Comparison of ENCODE assay signal across 8 mouse cellular contexts in the genomic region with DNA sequence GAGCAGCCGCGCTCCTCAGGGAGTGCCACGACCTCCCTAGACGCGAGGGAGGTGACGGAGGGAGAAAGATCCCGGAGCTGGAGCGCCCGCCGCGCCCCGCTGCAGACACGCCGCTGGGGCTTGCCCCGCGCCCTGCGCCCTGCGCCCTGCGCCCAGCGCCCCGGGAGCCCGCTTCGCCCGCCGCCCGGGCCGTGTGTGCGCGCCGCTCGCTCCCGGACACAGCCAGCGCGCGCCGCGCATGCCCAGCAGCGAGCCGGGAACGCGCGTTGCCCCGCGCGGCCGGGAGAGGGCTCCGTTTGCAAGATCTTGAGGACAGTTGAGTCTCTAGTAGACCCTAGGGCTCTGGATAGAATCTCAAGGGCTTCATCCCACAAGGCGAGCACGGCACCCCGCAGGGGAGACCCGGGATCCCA. TPM values are rescaled to one million over a fixed set of nuclear protein-coding genes. Genes with fewer than 3 reads are reported as not detected.
A peak's percentile ranks its signal among the peaks of the same experiment; 100 is the strongest.
DNase-seq lines count a peak whose midpoint lies in the region; ATAC-seq and TF ChIP-seq lines count a peak whose summit lies in the region.

No protein-coding gene starts in this region.

- no peak for TF ChIP-seq CTCF in liver, embryonic 14.5 days (IDR thresholded peaks at IDR 0.05; ENCODE audit: low read depth)

- no peak overlapping the region for H3K27ac ChIP-seq in forebrain, embryonic 12.5 days
- H3K27ac ChIP-seq in heart, embryonic 16.5 days (ENCODE audit: low read length) = peak overlapping the region; percentile 53; the same call in 1 of the 2 replicates
- no peak overlapping the region for H3K27ac ChIP-seq in liver, embryonic 14.5 days
- no peak overlapping the region for H3K27ac ChIP-seq in neural tube, embryonic 12.5 days
- H3K27ac ChIP-seq in stomach, embryonic 16.5 days (ENCODE audit: low read length) = no peak overlapping the region

- peaks cover 26% of the 10 kb centered on the region for H3K27me3 ChIP-seq in forebrain, embryonic 12.5 days
- no peaks in the 10 kb centered on the region for H3K27me3 ChIP-seq in heart, embryonic 16.5 days (ENCODE audit: control insufficient read depth, insufficient read depth, low read length)
- peaks cover 23% of the 10 kb centered on the region for H3K27me3 ChIP-seq in liver, embryonic 14.5 days (ENCODE audit: control insufficient read depth, insufficient read depth, low read length)
- peaks cover 4% of the 10 kb centered on the region for H3K27me3 ChIP-seq in neural tube, embryonic 12.5 days (replicated peaks)
- no peaks in the 10 kb centered on the region for H3K27me3 ChIP-seq in stomach, embryonic 16.5 days (ENCODE audit: control insufficient read depth, insufficient read depth, low read length)

- H3K9me3 ChIP-seq in forebrain, embryonic 12.5 days = no peaks in the 10 kb centered on the region
- H3K9me3 ChIP-seq in heart, embryonic 16.5 days (replicated peaks; ENCODE audit: control insufficient read depth, low read length) = 0 out of 2 replicates have a peak, but pooled peaks cover 3% of the 10 kb centered on the region
- no peaks in the 10 kb centered on the region for H3K9me3 ChIP-seq in liver, embryonic 14.5 days (ENCODE audit: control insufficient read depth, low read length)
- H3K9me3 ChIP-seq in neural tube, embryonic 12.5 days = no peaks in the 10 kb centered on the region
- no peaks in the 10 kb centered on the region for H3K9me3 ChIP-seq in stomach, embryonic 16.5 days (replicated peaks; ENCODE audit: control insufficient read depth, low read length)

- peak overlapping the region; percentile 98 for H3K4me2 ChIP-seq in forebrain, embryonic 12.5 days
- peak overlapping the region; percentile 70 for H3K4me2 ChIP-seq in heart, embryonic 16.5 days (ENCODE audit: low read depth, low read length)
- H3K4me2 ChIP-seq in liver, embryonic 14.5 days (ENCODE audit: low read depth) = peak overlapping the region; percentile 67
- peak overlapping the region; percentile 100 for H3K4me2 ChIP-seq in neural tube, embryonic 12.5 days (replicated peaks)
- H3K4me2 ChIP-seq in stomach, embryonic 16.5 days (ENCODE audit: low read depth, low read length) = peak overlapping the region; percentile 100

- under 1% methylated on average over 51 of the region's 51 CpGs for whole genome bisulfite sequencing in forebrain, embryonic 12.5 days
- under 1% methylated on average over 50 of the region's 51 CpGs for WGBS in heart, embryonic 16.5 days
- WGBS in liver, embryonic 14.5 days (ENCODE audit: insufficient replicate concordance) = under 1% methylated on average over 31 of the region's 51 CpGs
- WGBS in neural tube, embryonic 12.5 days = under 1% methylated on average over 46 of the region's 51 CpGs
- WGBS in stomach, embryonic 16.5 days = under 1% methylated on average over 40 of the region's 51 CpGs

- no peak for TF ChIP-seq EP300 in liver, embryonic 14.5 days (IDR thresholded peaks at IDR 0.05; ENCODE audit: low read depth)

- peaks cover 8% of the 10 kb centered on the region for H3K4me1 ChIP-seq in forebrain, embryonic 12.5 days
- H3K4me1 ChIP-seq in heart, embryonic 16.5 days (ENCODE audit: control insufficient read depth, insufficient read depth, low read length) = 0 out of 2 replicates have a peak, but pooled peaks cover 2% of the 10 kb centered on the region
- H3K4me1 ChIP-seq in liver, embryonic 14.5 days (replicated peaks; ENCODE audit: control insufficient read depth in 2 of 2, insufficient read depth in 2 of 2, low read length in 1 of 2) = no peaks in the 10 kb centered on the region
- peaks cover 13% of the 10 kb centered on the region; the same call in 1 of the 2 replicates for H3K4me1 ChIP-seq in neural tube, embryonic 12.5 days
- H3K4me1 ChIP-seq in stomach, embryonic 16.5 days (ENCODE audit: control insufficient read depth, insufficient read depth, low read length) = peaks cover 4% of the 10 kb centered on the region; the same call in 1 of the 2 replicates

- peak overlapping the region; percentile 70 for H3K9ac ChIP-seq in forebrain, embryonic 12.5 days
- peak overlapping the region; percentile 90 for H3K9ac ChIP-seq in heart, embryonic 16.5 days (ENCODE audit: low read length)
- no peak overlapping the region for H3K9ac ChIP-seq in liver, embryonic 14.5 days (replicated peaks)
- peak overlapping the region; percentile 65 for H3K9ac ChIP-seq in neural tube, embryonic 12.5 days
- H3K9ac ChIP-seq in stomach, embryonic 16.5 days (ENCODE audit: low read length) = peak overlapping the region; percentile 88

- no peaks in the 10 kb centered on the region for H3K36me3 ChIP-seq in forebrain, embryonic 12.5 days (replicated peaks)
- no peaks in the 10 kb centered on the region for H3K36me3 ChIP-seq in heart, embryonic 16.5 days (ENCODE audit: control insufficient read depth, insufficient read depth)
- no peaks in the 10 kb centered on the region for H3K36me3 ChIP-seq in liver, embryonic 14.5 days (replicated peaks; ENCODE audit: control insufficient read depth, insufficient read depth, low read depth)
- H3K36me3 ChIP-seq in neural tube, embryonic 12.5 days = no peaks in the 10 kb centered on the region
- no peaks in the 10 kb centered on the region for H3K36me3 ChIP-seq in stomach, embryonic 16.5 days (ENCODE audit: control insufficient read depth, insufficient read depth, low read length)

- peak; percentile 6 to 23 for DNase-seq in monocyte, adult 2 months (ENCODE audit: low read depth in 1 of 2, low spot score in 2 of 2)
- peak; percentile 77 to 91 for DNase-seq in kidney, postnatal 36 days
- DNase-seq in liver, embryonic 14.5 days (ENCODE audit: low read depth in 3 of 3, low spot score in 3 of 3) = peak in 2 of 3 experiments; percentile 11 to 12

- H3K4me3 ChIP-seq in forebrain, embryonic 12.5 days (replicated peaks) = peak overlapping the region; percentile 74
- H3K4me3 ChIP-seq in heart, embryonic 16.5 days (ENCODE audit: low read length) = peak overlapping the region; percentile 85
- H3K4me3 ChIP-seq in liver, embryonic 14.5 days (ENCODE audit: insufficient read depth in 1 of 2, low read depth in 2 of 2, low read length in 2 of 2) = peak overlapping the region; percentile 35 to 57
- H3K4me3 ChIP-seq in neural tube, embryonic 12.5 days = peak overlapping the region; percentile 73
- H3K4me3 ChIP-seq in stomach, embryonic 16.5 days (replicated peaks; ENCODE audit: low read length) = peak overlapping the region; percentile 87

- no peak for ATAC-seq in monocyte, adult 5-6 weeks (replicated peaks; ENCODE audit: insufficient number of reproducible peaks, low FRiP score, low TSS enrichment, poor library complexity, severe bottlenecking)
- ATAC-seq in forebrain, embryonic 12.5 days (ENCODE audit: low FRiP score) = peak; percentile 89
- peak; percentile 86 for ATAC-seq in heart, embryonic 16.5 days (replicated peaks; ENCODE audit: extremely low read depth, insufficient read depth, low FRiP score)
- peak; percentile 60; the same call in 1 of the 2 replicates for ATAC-seq in liver, embryonic 14.5 days (ENCODE audit: insufficient read depth)
- peak; percentile 89 for ATAC-seq in neural tube, embryonic 12.5 days (ENCODE audit: low FRiP score, low read depth)
- peak; percentile 88 for ATAC-seq in stomach, embryonic 16.5 days (ENCODE audit: insufficient read depth, low FRiP score)

RNA-seq across cellular contexts. Expression of gene Eps8, which starts 5.6 kb away (rescaled TPM):
- total RNA-seq in monocyte, adult 5-6 weeks (2017) = 50.3 to 74.9 TPM (median 55.6 TPM) in 3 replicates
- 8.0 and 9.9 TPM in 2 replicates for polyA plus RNA-seq in forebrain, embryonic 12.5 days (2016; fragmentation: Nextera tagmentation; extraction: Ambion mirVana)
- 31.2 and 36.7 TPM in 2 replicates for polyA plus RNA-seq in heart, embryonic 16.5 days (2015; fragmentation: Nextera tagmentation; extraction: Ambion mirVana)
- 0.23 and 0.42 TPM in 2 replicates for polyA plus RNA-seq in liver, embryonic 14.5 days (2012; rRNA removed)
- 0.94 and 1.4 TPM in 2 replicates for polyA plus RNA-seq in liver, embryonic 14.5 days (2014; fragmentation: Nextera tagmentation; extraction: Ambion mirVana)
- polyA plus RNA-seq in neural tube, embryonic 12.5 days (2016; fragmentation: Nextera tagmentation; extraction: Ambion mirVana) = 8.4 and 8.5 TPM in 2 replicates
- 33.4 and 37.9 TPM in 2 replicates for polyA plus RNA-seq in stomach, embryonic 16.5 days (2015; fragmentation: Nextera tagmentation; extraction: Ambion mirVana)

Comparison
In these comparisons a context has a peak if more than half of its experiments do, and no peak if none do; other contexts are left out.
1. DNase-seq: peak in every context shown above with its lines; median percentile 84 in kidney, postnatal 36 days; 14 in monocyte, adult 2 months; 12 in liver, embryonic 14.5 days.